Mouse (Mus musculus) intestine, embryonic 15.5 days (tissue): Measurements from ENCODE around the gene Rer1. TPM values are rescaled to one million over a fixed set of nuclear protein-coding genes. Genes with fewer than 3 reads are reported as not detected.
A peak's percentile ranks its signal among the peaks of the same experiment; 100 is the strongest.

Experiments used
- ATAC-seq: fragments of 200-750 bp; cut with Nextera tagmentation; 2 replicates; pipeline ENCODE4 v1.8.0; 2017; ENCODE audit warnings: moderate TSS enrichment, moderate library complexity
- H3K27ac ChIP-seq: fragments of 300-500 bp; sonication (generic); 2 replicates; pipeline ENCODE4 v1.5.1; 2015; ENCODE audit warnings: mild to moderate bottlenecking, inconsistent platforms
- H3K27me3 ChIP-seq: fragments of 300-500 bp; sonication (generic); replicated peaks from 2 replicates; pipeline ENCODE4 v1.6.1; 2015; ENCODE audit warnings: inconsistent platforms
- H3K36me3 ChIP-seq: fragments of 300-500 bp; sonication (generic); 2 replicates; pipeline ENCODE4 v1.6.1; 2015; ENCODE audit warnings: inconsistent platforms
- H3K4me1 ChIP-seq: fragments of 300-500 bp; sonication (generic); replicated peaks from 2 replicates; pipeline ENCODE4 v1.6.1; 2015; ENCODE audit warnings: inconsistent platforms
- H3K4me2 ChIP-seq: fragments of 300-500 bp; sonication (generic); replicated peaks from 2 replicates; pipeline ENCODE4 v1.6.1; 2015; ENCODE audit warnings: mild to moderate bottlenecking, inconsistent platforms
- H3K4me3 ChIP-seq: fragments of 300-500 bp; sonication (generic); replicated peaks from 2 replicates; pipeline ENCODE4 v1.5.1; 2015; ENCODE audit warnings: inconsistent platforms
- H3K9ac ChIP-seq: fragments of 300-500 bp; sonication (generic); 2 replicates; pipeline ENCODE4 v1.6.1; 2015; ENCODE audit warnings: inconsistent platforms
- H3K9me3 ChIP-seq: fragments of 300-500 bp; sonication (generic); 2 replicates; pipeline ENCODE4 v1.6.1; 2016; ENCODE audit warnings: inconsistent platforms
- WGBS: fragments of 180-500 bp; shearing (Covaris S2); methylation state at CpG from one replicate; pipeline ENCODE4 v1.1.7; 2015; 5-methylcytosine and 5-hydroxymethylcytosine counted together
- polyA plus RNA-seq: library from polyadenylated mRNA; unstranded; fragments of >200 nt; fragmentation: Nextera tagmentation; extraction: Ambion mirVana; gene quantifications from 2 replicates; pipeline ENCODE4 v1.2.1, GENCODE M21; 2015

Gene Rer1
- polyA plus RNA-seq, 1 experiment from 2014 or later: 205 TPM

DNA sequence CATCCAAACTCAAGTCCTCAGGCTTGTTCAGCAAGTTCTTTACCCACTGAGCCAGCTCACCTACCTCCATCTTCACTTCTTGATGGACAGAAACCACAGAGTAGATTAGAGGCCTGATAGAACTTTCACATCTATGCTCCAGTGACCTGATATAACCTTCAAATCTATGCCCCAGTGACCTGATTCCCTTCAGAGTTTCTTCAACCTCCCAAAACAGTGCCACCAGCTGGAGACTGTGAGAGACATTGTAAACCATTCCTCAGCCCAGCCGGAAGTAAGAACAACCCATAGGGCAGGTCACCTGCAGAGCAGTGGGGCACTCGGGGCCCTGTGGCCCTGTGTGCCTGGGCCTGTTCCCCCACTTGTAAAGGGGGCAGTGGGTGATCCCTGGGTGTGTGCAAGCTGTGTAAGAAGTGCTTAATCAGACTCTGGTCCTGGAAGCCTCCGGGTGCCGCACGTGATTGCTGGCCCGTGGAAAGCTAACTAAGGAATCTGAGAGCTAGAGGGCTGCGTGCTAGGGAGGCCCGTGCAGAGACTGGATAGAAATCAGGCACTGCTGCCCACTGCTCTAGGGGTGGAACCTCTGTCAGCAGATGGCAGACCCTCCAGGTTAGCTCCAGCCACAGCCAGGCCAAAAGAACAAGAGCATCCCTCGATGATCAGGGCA lies 37.8 kb upstream of the Rer1 start:
- Histone ChIP-seq H3K9me3 (no peaks in the 10 kb centered on the region), H3K27ac (0 out of 2 replicates have a peak overlapping the region, but pooled peaks have one; percentile 2), H3K4me2 (no peak overlapping the region), H3K4me3 (no peak overlapping the region), H3K4me1 (peaks cover 48% of the 10 kb centered on the region), H3K9ac (no peak overlapping the region), H3K27me3 (no peaks in the 10 kb centered on the region), H3K36me3 (no peaks in the 10 kb centered on the region)
- WGBS: 74% methylated on average over 9 of the region's 9 CpGs
- no peak for ATAC-seq

GRCm38 (mm10) chr4:155122444-155123040 lies 36.4 kb upstream of the Rer1 start:
- 13% methylated on average over 16 of the region's 16 CpGs for WGBS
- Histone ChIP-seq H3K27ac (peak overlapping the region; percentile 94), H3K4me3 (no peak overlapping the region), H3K4me2 (peak overlapping the region; percentile 33; the same call in 1 of the 2 replicates), H3K9ac (peak overlapping the region; percentile 36; the same call in 1 of the 2 replicates), H3K9me3 (no peaks in the 10 kb centered on the region), H3K4me1 (peaks cover 51% of the 10 kb centered on the region), H3K27me3 (no peaks in the 10 kb centered on the region), H3K36me3 (no peaks in the 10 kb centered on the region)
- ATAC-seq: peak; percentile 47

GRCm38 (mm10) chr4:155121915-155122443 lies 35.8 kb upstream of the Rer1 start:
- Histone ChIP-seq H3K27ac (peak overlapping the region; percentile 94), H3K9me3 (no peaks in the 10 kb centered on the region), H3K36me3 (no peaks in the 10 kb centered on the region), H3K4me2 (peak overlapping the region; percentile 33; the same call in 1 of the 2 replicates), H3K9ac (0 out of 2 replicates have a peak overlapping the region, but pooled peaks have one; percentile 36), H3K4me1 (peaks cover 53% of the 10 kb centered on the region), H3K4me3 (no peak overlapping the region), H3K27me3 (no peaks in the 10 kb centered on the region)
- WGBS: 67% methylated on average over 6 of the region's 6 CpGs
- ATAC-seq: no peak

DNA sequence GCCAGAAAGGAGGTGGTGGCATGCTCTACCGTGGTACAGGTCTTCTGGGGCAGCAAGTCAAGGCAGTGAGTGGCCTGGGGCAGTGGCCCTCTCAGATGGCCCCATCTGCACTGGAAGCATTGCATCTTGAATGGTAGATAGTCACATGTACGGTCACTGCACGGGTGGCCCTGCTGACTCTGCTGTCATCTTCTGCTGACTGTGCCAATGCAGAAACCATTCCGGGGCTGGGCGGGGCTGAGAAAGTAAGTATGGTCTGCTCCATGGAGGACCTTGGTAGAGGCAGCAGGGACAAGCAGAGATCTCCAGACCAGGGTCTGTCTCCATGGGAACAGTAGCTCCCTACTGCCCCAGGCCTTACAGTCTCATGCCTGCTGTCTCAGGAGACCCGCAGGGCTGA lies 35.0 kb upstream of the Rer1 start:
- WGBS: 58% methylated on average over 6 of the region's 6 CpGs
- Histone ChIP-seq H3K9ac (no peak overlapping the region), H3K9me3 (no peaks in the 10 kb centered on the region), H3K36me3 (no peaks in the 10 kb centered on the region), H3K4me2 (peak overlapping the region; percentile 13; the same call in 1 of the 2 replicates), H3K4me1 (peaks cover 51% of the 10 kb centered on the region), H3K4me3 (no peak overlapping the region), H3K27me3 (no peaks in the 10 kb centered on the region), H3K27ac (peak overlapping the region; percentile 94)
- ATAC-seq: peak; percentile 26

DNA sequence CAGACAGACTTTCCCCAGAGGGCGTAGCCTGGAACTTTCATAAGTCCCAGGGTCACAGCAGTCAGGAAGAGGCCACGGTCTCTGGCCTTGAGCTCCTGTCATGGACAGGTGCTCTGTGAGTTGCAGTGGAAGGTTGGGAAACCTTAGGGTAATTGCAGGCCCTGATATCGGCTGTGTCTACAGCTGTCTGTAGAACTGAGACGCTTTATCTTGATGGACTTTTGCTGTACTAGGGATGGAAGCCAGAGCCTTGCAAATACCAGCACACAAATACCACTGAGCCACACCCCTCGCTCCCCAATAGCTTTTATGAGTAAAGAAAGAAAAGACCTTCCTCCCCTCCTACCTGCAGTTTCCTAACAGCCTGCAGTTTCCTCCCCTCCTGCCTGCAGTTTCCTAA lies 34.4 kb upstream of the Rer1 start:
- Histone ChIP-seq H3K9me3 (no peaks in the 10 kb centered on the region), H3K27me3 (no peaks in the 10 kb centered on the region), H3K27ac (peak overlapping the region; percentile 94), H3K4me1 (peaks cover 49% of the 10 kb centered on the region), H3K36me3 (no peaks in the 10 kb centered on the region), H3K4me3 (no peak overlapping the region), H3K9ac (no peak overlapping the region), H3K4me2 (no peak overlapping the region)
- ATAC-seq: peak; percentile 89
- 52% methylated on average over 5 of the region's 5 CpGs for WGBS

DNA sequence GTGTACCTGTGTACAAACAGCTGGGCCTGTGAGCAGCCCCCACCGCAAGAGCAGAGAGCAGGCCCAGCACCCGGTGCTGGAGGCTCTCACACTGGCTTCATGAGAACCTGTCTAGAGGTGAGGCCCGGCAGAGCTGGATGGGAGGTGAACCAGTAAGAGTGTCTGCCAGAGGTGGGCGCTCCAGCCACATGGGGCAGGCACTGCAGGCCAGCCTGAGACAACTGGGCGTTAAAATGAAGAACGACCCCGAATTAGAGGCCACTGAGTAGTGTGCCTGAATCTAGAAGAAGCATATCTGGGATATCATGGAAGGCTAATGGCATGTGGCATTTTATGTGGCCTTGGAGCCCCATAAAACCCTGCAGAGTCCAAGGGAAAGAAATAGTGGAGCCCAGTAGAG lies 33.9 kb upstream of the Rer1 start:
- Histone ChIP-seq H3K9me3 (no peaks in the 10 kb centered on the region), H3K4me3 (no peak overlapping the region), H3K27me3 (no peaks in the 10 kb centered on the region), H3K27ac (peak overlapping the region; percentile 70), H3K9ac (no peak overlapping the region), H3K36me3 (no peaks in the 10 kb centered on the region), H3K4me1 (peaks cover 43% of the 10 kb centered on the region), H3K4me2 (no peak overlapping the region)
- peak; percentile 23; the same call in 1 of the 2 replicates for ATAC-seq
- WGBS: 70% methylated on average over 7 of the region's 7 CpGs

- Histone ChIP-seq H3K4me1 (peaks cover 40% of the 10 kb centered on the region), H3K27ac (no peak overlapping the region), H3K9ac (no peak overlapping the region), H3K36me3 (no peaks in the 10 kb centered on the region), H3K4me2 (no peak overlapping the region), H3K27me3 (no peaks in the 10 kb centered on the region), H3K9me3 (no peaks in the 10 kb centered on the region), H3K4me3 (no peak overlapping the region)
- WGBS: 84% methylated on average over 10 of the region's 10 CpGs
- ATAC-seq: no peak
Observed at GRCm38 (mm10) chr4:155118278-155118677, 32.1 kb upstream of the Rer1 start.

DNA sequence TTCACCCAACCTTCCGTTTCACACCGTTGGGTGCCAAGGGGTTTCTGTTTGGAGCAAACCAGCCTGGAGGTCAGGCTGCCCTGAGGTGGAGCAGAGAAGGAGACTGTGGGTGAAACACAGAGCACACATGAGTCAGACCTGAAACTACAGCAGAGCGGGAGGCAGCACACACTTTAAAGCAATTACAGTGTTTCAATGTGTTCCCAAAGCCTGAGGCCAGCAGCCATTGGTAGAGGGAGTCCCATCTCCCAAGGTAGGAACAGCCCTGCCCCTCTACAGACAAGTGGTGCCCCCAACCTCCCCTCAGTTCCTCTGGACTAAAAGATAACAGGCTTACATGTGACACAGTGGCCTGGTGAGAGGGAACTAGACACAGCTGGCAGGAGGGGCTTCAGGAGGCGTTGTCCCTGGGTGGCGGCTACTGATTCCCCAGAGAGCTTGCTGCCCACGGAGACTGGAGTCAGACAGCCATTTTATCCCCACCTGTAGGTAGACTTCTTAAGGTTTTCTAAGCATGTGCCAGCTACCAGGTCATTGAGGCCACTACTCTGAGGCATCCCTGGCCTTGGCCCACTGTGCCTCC lies 31.3 kb upstream of the Rer1 start:
- Histone ChIP-seq H3K27me3 (no peaks in the 10 kb centered on the region), H3K4me3 (no peak overlapping the region), H3K36me3 (no peaks in the 10 kb centered on the region), H3K9ac (no peak overlapping the region), H3K4me1 (peaks cover 34% of the 10 kb centered on the region), H3K4me2 (no peak overlapping the region), H3K27ac (no peak overlapping the region), H3K9me3 (no peaks in the 10 kb centered on the region)
- 83% methylated on average over 6 of the region's 6 CpGs for WGBS
- ATAC-seq: no peak

- H3K27me3 ChIP-seq: no peaks in the 10 kb centered on the region
- H3K36me3 ChIP-seq: no peaks in the 10 kb centered on the region
- no peak for ATAC-seq
- no peak overlapping the region for H3K4me2 ChIP-seq
- H3K9ac ChIP-seq: no peak overlapping the region
- no peak overlapping the region for H3K27ac ChIP-seq
- no peaks in the 10 kb centered on the region for H3K9me3 ChIP-seq
- H3K4me3 ChIP-seq: no peak overlapping the region
- WGBS: 64% methylated on average over 4 of the region's 4 CpGs
- H3K4me1 ChIP-seq: peaks cover 26% of the 10 kb centered on the region
Observed at GRCm38 (mm10) chr4:155116607-155117006, 30.4 kb upstream of the Rer1 start.

DNA sequence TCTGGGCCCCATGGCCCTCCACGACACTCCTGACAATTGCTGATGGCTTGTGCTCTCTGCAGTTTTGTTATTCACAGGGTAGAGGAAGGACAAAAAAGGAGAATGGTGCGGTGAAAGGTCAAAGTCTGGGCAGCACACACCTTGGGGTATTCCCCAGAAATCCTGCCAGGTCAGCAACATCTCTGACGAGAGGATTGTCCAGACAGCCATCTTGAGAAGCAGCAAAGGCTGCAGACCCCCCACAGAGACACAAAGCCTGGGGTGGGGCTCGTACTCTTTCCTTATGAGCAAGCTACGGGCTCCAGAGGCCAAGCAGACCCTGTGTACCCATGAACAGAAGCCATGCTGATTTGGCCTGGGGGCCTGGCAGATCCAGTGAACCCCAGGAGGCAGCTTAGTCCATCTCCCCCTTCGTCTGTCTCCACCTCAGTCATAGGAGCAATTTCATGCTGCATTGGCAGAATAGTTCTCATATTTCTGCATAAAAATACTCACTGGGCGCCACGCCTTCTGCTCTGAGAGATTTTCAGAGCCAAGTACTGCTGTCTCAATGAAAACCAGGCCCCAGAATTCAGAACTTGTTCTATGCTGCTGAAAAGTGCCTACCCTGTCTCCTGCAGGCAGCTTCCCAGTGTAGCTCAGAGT lies 27.7 kb upstream of the Rer1 start:
- Histone ChIP-seq H3K4me3 (no peak overlapping the region), H3K4me1 (peaks cover 12% of the 10 kb centered on the region), H3K9me3 (no peaks in the 10 kb centered on the region), H3K27ac (no peak overlapping the region), H3K36me3 (no peaks in the 10 kb centered on the region), H3K4me2 (no peak overlapping the region), H3K27me3 (no peaks in the 10 kb centered on the region), H3K9ac (no peak overlapping the region)
- 64% methylated on average over 8 of the region's 8 CpGs for WGBS
- ATAC-seq: 0 out of 2 replicates have a peak, but pooled peaks have one; percentile 25

- Histone ChIP-seq H3K9me3 (no peaks in the 10 kb centered on the region), H3K4me3 (no peak overlapping the region), H3K27ac (no peak overlapping the region; the same call in 1 of the 2 replicates), H3K36me3 (no peaks in the 10 kb centered on the region), H3K27me3 (no peaks in the 10 kb centered on the region), H3K4me2 (no peak overlapping the region), H3K9ac (no peak overlapping the region), H3K4me1 (peaks cover 7% of the 10 kb centered on the region)
- WGBS: 48% methylated on average over 5 of the region's 5 CpGs
- no peak for ATAC-seq
Observed at GRCm38 (mm10) chr4:155109471-155109870, 23.3 kb upstream of the Rer1 start.

- ATAC-seq: no peak; the same call in 1 of the 2 replicates
- no peak overlapping the region for H3K9ac ChIP-seq
- no peak overlapping the region for H3K27ac ChIP-seq
- no peak overlapping the region for H3K4me3 ChIP-seq
- no peaks in the 10 kb centered on the region for H3K9me3 ChIP-seq
- no peaks in the 10 kb centered on the region for H3K4me1 ChIP-seq
- no peaks in the 10 kb centered on the region for H3K36me3 ChIP-seq
- H3K4me2 ChIP-seq: no peak overlapping the region
- WGBS: 93% methylated on average over 4 of the region's 4 CpGs
- no peaks in the 10 kb centered on the region for H3K27me3 ChIP-seq
Observed at GRCm38 (mm10) chr4:155107886-155108285, 21.7 kb upstream of the Rer1 start.
